Mouse (Mus musculus) sigmoid colon, adult 10 weeks (tissue): ENCODE results near the gene Ntn5. TPM values are rescaled to one million over a fixed set of nuclear protein-coding genes. Genes with fewer than 3 reads are reported as not detected.

Experiments used
- polyA plus RNA-seq: library from polyadenylated mRNA; stranded (reverse); fragments of 350-450 nt; fragmentation: Illumina TruSeq; extraction: RNeasy Lipid Tissue Mini Kit (QIAGEN cat#74804); gene quantifications from one replicate; pipeline ENCODE4 v1.2.3, GENCODE M21; 2014; ENCODE audit warnings: low read depth, low replicate concordance

The Ntn5 gene
- not detected for polyA plus RNA-seq

GRCm38 (mm10) chr7:45683396-45684050 is at the start of gene Ntn5:
TSS of gene Ntn5 (plus strand) at chr7:45684022.

GRCm38 (mm10) chr7:45639561-45640027 is 44.2 kb upstream of the Ntn5 start, which contains the start of gene Mamstr:
TSS of gene Mamstr (plus strand) at chr7:45639977.

GRCm38 (mm10) chr7:45666161-45666560 is 17.7 kb upstream of the Ntn5 start, which contains the start of gene Fut2:
TSS of gene Fut2 (minus strand) at chr7:45666394.

GRCm38 (mm10) chr7:45693921-45694591 is 10.2 kb downstream of the Ntn5 start, which contains the start of gene Sec1:
TSS of gene Sec1 (minus strand) at chr7:45694402.

GRCm38 (mm10) chr7:45699523-45700141 is 15.8 kb downstream of the Ntn5 start, which contains the start of gene Car11:
TSS of gene Car11 (plus strand) at chr7:45699843.

GRCm38 (mm10) chr7:45704730-45705442 is 21.1 kb downstream of the Ntn5 start, which contains the start of gene Dbp:
TSS of gene Dbp (plus strand) at chr7:45705088.

GRCm38 (mm10) chr7:45715090-45715708 is 31.4 kb downstream of the Ntn5 start, which contains the start of gene Rpl18:
TSS of gene Rpl18 (plus strand) at chr7:45715457.

GRCm38 (mm10) chr7:45717918-45718297 is 34.1 kb downstream of the Ntn5 start, which contains the start of gene Sphk2:
TSS of gene Sphk2 (minus strand) at chr7:45718002.

GRCm38 (mm10) chr7:45720413-45721233 is 36.8 kb downstream of the Ntn5 start, which contains the start of gene Fam83e:
TSS of gene Fam83e (plus strand) at chr7:45721212.

GRCm38 (mm10) chr7:45725713-45726112 is 41.9 kb downstream of the Ntn5 start, which contains the start of gene Spaca4:
TSS of gene Spaca4 (minus strand) at chr7:45725813.

Other genes starting within 250 kb of the Ntn5 start
- gene Gys1, start 249.2 kb upstream of the Ntn5 start, polyA plus RNA-seq = 2.6 TPM
- 0.63 TPM for gene Ruvbl2, start 245.9 kb upstream of the Ntn5 start, polyA plus RNA-seq
- gene Ftl1, start 224.1 kb upstream of the Ntn5 start, polyA plus RNA-seq = 3.0 TPM
- 1.4 TPM for gene Bax, start 217.1 kb upstream of the Ntn5 start, polyA plus RNA-seq
- gene Tulp2, start 202.1 kb upstream of the Ntn5 start, polyA plus RNA-seq = not detected
- not detected for gene Gm45808, start 197.2 kb upstream of the Ntn5 start, polyA plus RNA-seq
- 3.8 TPM for gene Dhdh, start 195.2 kb upstream of the Ntn5 start, polyA plus RNA-seq
- gene Nucb1, start 173.6 kb upstream of the Ntn5 start, polyA plus RNA-seq = 82.6 TPM
- gene Ppp1r15a, start 157.8 kb upstream of the Ntn5 start, polyA plus RNA-seq = 1.0 TPM
- gene Plekha4, start 157.7 kb upstream of the Ntn5 start, polyA plus RNA-seq = 0.25 TPM
- gene Hsd17b14, start 129.1 kb upstream of the Ntn5 start, polyA plus RNA-seq = not detected
- 2.6 TPM for gene Bcat2, start 113.9 kb upstream of the Ntn5 start, polyA plus RNA-seq
- not detected for gene Fgf21, start 68.5 kb upstream of the Ntn5 start, polyA plus RNA-seq
- gene Fut1, start 66.7 kb upstream of the Ntn5 start, polyA plus RNA-seq = 0.38 TPM
- gene Izumo1, start 62.2 kb upstream of the Ntn5 start, polyA plus RNA-seq = not detected
- not detected for gene Rasip1, start 56.5 kb upstream of the Ntn5 start, polyA plus RNA-seq
- 0.19 TPM for gene Mamstr, start 44.0 kb upstream of the Ntn5 start, polyA plus RNA-seq
- gene Fut2, start 17.6 kb upstream of the Ntn5 start, polyA plus RNA-seq = 61.8 TPM
- gene Sec1, start 10.4 kb downstream of the Ntn5 start, polyA plus RNA-seq = not detected
- gene Car11, start 15.8 kb downstream of the Ntn5 start, polyA plus RNA-seq = not detected
- 2.9 TPM for gene Dbp, start 21.1 kb downstream of the Ntn5 start, polyA plus RNA-seq
- 2.1 TPM for gene Rpl18, start 31.4 kb downstream of the Ntn5 start, polyA plus RNA-seq
- gene Sphk2, start 34.0 kb downstream of the Ntn5 start, polyA plus RNA-seq = 0.66 TPM
- gene Fam83e, start 37.2 kb downstream of the Ntn5 start, polyA plus RNA-seq = 55.9 TPM
- gene Spaca4, start 41.8 kb downstream of the Ntn5 start, polyA plus RNA-seq = not detected
- gene Lmtk3, start 99.7 kb downstream of the Ntn5 start, polyA plus RNA-seq = not detected
- 2.6 TPM for gene Sult2b1, start 100.6 kb downstream of the Ntn5 start, polyA plus RNA-seq
- gene Cyth2, start 130.6 kb downstream of the Ntn5 start, polyA plus RNA-seq = 17.2 TPM
- gene Kcnj14, start 140.8 kb downstream of the Ntn5 start, polyA plus RNA-seq = not detected
- not detected for gene Grwd1, start 146.9 kb downstream of the Ntn5 start, polyA plus RNA-seq
- gene Kdelr1, start 188.8 kb downstream of the Ntn5 start, polyA plus RNA-seq = 98.6 TPM
- not detected for gene Grin2d, start 194.4 kb downstream of the Ntn5 start, polyA plus RNA-seq
- not detected for gene Syngr4, start 212.7 kb downstream of the Ntn5 start, polyA plus RNA-seq
- gene Tmem143, start 212.9 kb downstream of the Ntn5 start, polyA plus RNA-seq = 0.63 TPM
- gene Emp3, start 237.4 kb downstream of the Ntn5 start, polyA plus RNA-seq = not detected
- 1.2 TPM for gene Ccdc114, start 240.1 kb downstream of the Ntn5 start, polyA plus RNA-seq